Mouse (Mus musculus) C2C12 (cell line): Measurements from ENCODE around the gene Gm43738.

Experiments used
- CTCF ChIP-seq: IDR thresholded peaks from one replicate; pipeline ENCODE4 v1.5.1; 2011; ENCODE audit not compliant: control insufficient read depth, insufficient read depth, insufficient read length
- MYOG ChIP-seq: IDR thresholded peaks from one replicate; pipeline ENCODE4 v1.6.1; 2011; ENCODE audit not compliant: control insufficient read depth, insufficient read length; ENCODE audit errors: extremely low read depth

DNA sequence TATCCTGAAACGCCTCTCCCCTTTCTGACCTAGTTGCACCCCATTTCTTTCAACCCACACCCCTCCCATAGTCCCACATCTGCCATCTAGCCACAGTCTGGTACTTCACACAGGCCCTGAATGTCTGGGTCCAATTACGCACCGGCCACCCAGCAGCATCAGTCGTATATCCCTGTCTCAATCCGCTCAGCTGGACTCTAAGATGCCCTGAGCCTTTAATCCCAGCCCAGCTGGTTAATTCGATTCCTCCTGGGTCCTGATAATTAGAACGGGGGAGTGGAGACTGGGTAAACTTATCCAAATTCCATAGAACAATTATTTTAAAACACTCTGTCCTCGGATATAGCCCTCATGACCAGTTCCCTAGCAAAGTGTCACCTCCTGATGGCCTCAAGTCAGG is 44.7 kb upstream of the Gm43738 start:
- TF ChIP-seq CTCF: no peak
- no peak for TF ChIP-seq MYOG
